Mouse (Mus musculus) testis, adult 2 months (tissue): ENCODE measurements around the gene Emp2. TPM values are rescaled to one million over a fixed set of nuclear protein-coding genes. Genes with fewer than 3 reads are reported as not detected.

Experiments used
- H3K27ac ChIP-seq: fragments of 200-500 bp; 2 replicates; pipeline ENCODE4 v1.5.1; 2012; ENCODE audit warnings: low read depth, low read length; ENCODE audit not compliant: control insufficient read depth, insufficient read depth
- H3K27me3 ChIP-seq: fragments of 200-500 bp; 2 replicates; pipeline ENCODE4 v1.6.1; 2012; ENCODE audit warnings: mild to moderate bottlenecking, low read length, moderate library complexity; ENCODE audit not compliant: control insufficient read depth, insufficient read depth
- H3K36me3 ChIP-seq: fragments of 200-500 bp; 2 replicates; pipeline ENCODE4 v1.6.1; 2012; ENCODE audit warnings: mild to moderate bottlenecking, low read length; ENCODE audit not compliant: control insufficient read depth, insufficient read depth
- H3K4me1 ChIP-seq: fragments of 200-500 bp; 2 replicates; pipeline ENCODE4 v1.6.1; 2012; ENCODE audit warnings: low read length; ENCODE audit not compliant: control insufficient read depth, insufficient read depth
- H3K4me3 ChIP-seq: fragments of 200-500 bp; 2 replicates; pipeline ENCODE4 v1.5.1; 2012; ENCODE audit warnings: low read depth, mild to moderate bottlenecking, low read length, moderate library complexity, mixed read lengths; ENCODE audit not compliant: control insufficient read depth
- CTCF ChIP-seq: fragments of 200-500 bp; IDR thresholded peaks from 2 replicates; pipeline ENCODE4 v1.5.1; 2012; ENCODE audit warnings: low read depth, mild to moderate bottlenecking, inconsistent platforms, low read length, moderate library complexity; ENCODE audit not compliant: control insufficient read depth, insufficient read depth, insufficient replicate concordance
- POLR2A ChIP-seq: fragments of 200-500 bp; IDR thresholded peaks from 2 replicates; pipeline ENCODE4 v1.6.1; 2012; ENCODE audit warnings: low read depth, mild to moderate bottlenecking, inconsistent platforms, low read length, moderate library complexity; ENCODE audit not compliant: control insufficient read depth
- polyA plus RNA-seq: library from polyadenylated mRNA; depleted of rRNA; stranded (reverse); fragments of >200 nt; gene quantifications from 2 replicates; pipeline ENCODE4 v1.2.3, GENCODE M21; 2012

Emp2 gene
- polyA plus RNA-seq, 1 experiment: 1.7 TPM

- TF ChIP-seq POLR2A: no peak
- TF ChIP-seq CTCF: no peak
- H3K36me3 ChIP-seq: no peaks in the 10 kb centered on the region
- no peaks in the 10 kb centered on the region for H3K27me3 ChIP-seq
- H3K4me1 ChIP-seq: no peaks in the 10 kb centered on the region; the same call in 1 of the 2 replicates
- no peak overlapping the region for H3K27ac ChIP-seq
- H3K4me3 ChIP-seq: no peak overlapping the region
Measured at GRCm38 (mm10) chr16:10300231-10301186, 13.3 kb downstream of the Emp2 start.

GRCm38 (mm10) chr16:10299637-10300036, 14.1 kb downstream of the Emp2 start:
- TF ChIP-seq CTCF (no peak), POLR2A (no peak)
- no peak overlapping the region for H3K27ac ChIP-seq

GRCm38 (mm10) chr16:10297696-10298644, 15.8 kb downstream of the Emp2 start:
- TF ChIP-seq POLR2A: no peak
- no peak for TF ChIP-seq CTCF
- Histone ChIP-seq H3K27ac (no peak overlapping the region), H3K27me3 (no peaks in the 10 kb centered on the region), H3K36me3 (no peaks in the 10 kb centered on the region), H3K4me1 (no peaks in the 10 kb centered on the region; the same call in 1 of the 2 replicates), H3K4me3 (no peak overlapping the region)

More at GRCm38 (mm10) chr16:10299637-10300036, 14.1 kb downstream of the Emp2 start:
- no peaks in the 10 kb centered on the region for H3K27me3 ChIP-seq
- H3K36me3 ChIP-seq: no peaks in the 10 kb centered on the region
- no peak overlapping the region for H3K4me3 ChIP-seq
- H3K4me1 ChIP-seq: no peaks in the 10 kb centered on the region; the same call in 1 of the 2 replicates

- Histone ChIP-seq H3K36me3 (no peaks in the 10 kb centered on the region), H3K4me1 (no peaks in the 10 kb centered on the region), H3K27ac (no peak overlapping the region), H3K4me3 (no peak overlapping the region), H3K27me3 (no peaks in the 10 kb centered on the region)
- TF ChIP-seq POLR2A (no peak), CTCF (no peak)
Measured at GRCm38 (mm10) chr16:10288115-10288514, 25.7 kb downstream of the Emp2 start.

GRCm38 (mm10) chr16:10286513-10287268, 27.1 kb downstream of the Emp2 start:
- no peak overlapping the region for H3K27ac ChIP-seq
- no peaks in the 10 kb centered on the region for H3K36me3 ChIP-seq
- TF ChIP-seq CTCF: no peak
- no peak for TF ChIP-seq POLR2A
- H3K4me3 ChIP-seq: no peak overlapping the region
- no peaks in the 10 kb centered on the region for H3K27me3 ChIP-seq
- H3K4me1 ChIP-seq: no peaks in the 10 kb centered on the region

- TF ChIP-seq CTCF (no peak), POLR2A (no peak)
- Histone ChIP-seq H3K4me1 (no peaks in the 10 kb centered on the region), H3K27ac (no peak overlapping the region), H3K36me3 (no peaks in the 10 kb centered on the region), H3K4me3 (no peak overlapping the region), H3K27me3 (no peaks in the 10 kb centered on the region)
Measured at GRCm38 (mm10) chr16:10281890-10282289, 31.9 kb downstream of the Emp2 start.
